Mouse (Mus musculus): ENCODE measurements around the gene Nop10.
"Not testable (repeated sequence)": the region's sequence is repeated elsewhere in the genome, so short reads cannot be mapped to it uniquely, and the experiment has no call there.

The Nop10 gene

DNA sequence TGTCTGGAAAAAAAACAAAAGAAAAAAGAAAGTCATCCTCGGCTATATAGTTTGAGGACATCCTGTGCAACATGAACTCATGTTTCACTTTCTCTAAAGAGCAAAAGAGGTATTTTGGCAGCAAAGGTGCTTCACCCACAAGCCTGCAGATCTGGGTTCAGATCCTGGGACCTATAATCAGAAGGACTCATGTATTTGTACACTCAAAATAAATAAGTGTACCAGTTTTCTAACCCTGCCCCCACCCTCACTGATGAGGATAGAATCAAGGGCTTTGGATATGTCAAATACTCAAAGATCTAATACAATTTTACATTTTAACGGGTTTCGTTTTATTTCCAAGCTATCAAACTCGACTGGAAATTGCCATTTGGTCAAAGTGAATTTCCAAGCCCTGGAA is 2.6 kb downstream of the Nop10 start:
- DNase-seq (ENCODE audit: inconsistent ontology term), result no peak

DNA sequence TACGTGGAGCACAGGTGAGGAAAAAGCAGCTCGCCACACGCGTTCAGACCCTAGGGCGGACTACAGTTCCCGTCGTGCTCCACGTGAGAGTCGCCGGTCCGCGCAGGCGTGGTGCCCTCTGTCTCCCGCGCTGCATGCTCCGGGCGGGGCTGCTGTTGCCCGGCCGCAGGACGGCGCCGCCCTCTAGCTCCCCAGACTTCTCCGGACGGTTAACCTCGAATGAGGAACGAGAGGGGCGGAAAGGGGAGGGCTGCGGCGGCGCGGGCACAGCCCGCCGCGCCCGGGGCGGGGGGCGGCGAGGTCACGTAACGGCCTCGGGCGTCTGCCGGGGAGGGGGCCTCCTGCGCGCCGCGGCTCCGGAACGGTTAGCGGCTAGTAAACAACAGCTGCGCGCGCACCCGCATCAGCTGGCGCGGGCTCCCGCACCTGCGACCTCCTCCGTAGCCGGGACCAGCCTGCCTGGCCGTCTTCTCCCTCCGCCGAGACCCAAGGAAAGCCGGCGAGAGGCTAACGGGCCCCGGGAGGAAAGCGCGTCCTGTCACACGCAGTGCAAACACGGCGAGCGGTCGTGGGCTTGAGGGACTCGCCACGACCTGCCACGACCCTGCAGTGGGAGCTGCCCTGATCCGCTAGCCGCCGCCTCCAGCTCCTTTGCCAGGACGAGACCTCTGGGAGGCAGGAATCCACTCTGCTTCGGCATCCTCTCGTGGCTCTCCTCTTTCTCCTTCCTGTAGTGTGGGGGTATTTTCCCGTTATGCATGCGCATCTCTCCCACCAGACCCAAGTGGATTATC is 3.9 kb downstream of the Nop10 start, which contains the start of gene Slc12a6:
Gene Slc12a6 (plus strand): TSS at position 378 of the 794 bp plus-strand sequence.
- peak; percentile 94 for DNase-seq (ENCODE audit: inconsistent ontology term)

GRCm38 (mm10) chr2:112266242-112266592 is 4.5 kb downstream of the Nop10 start, which contains the start of gene Gm21985:
TSS of gene Gm21985 (plus strand) at chr2:112266314.
- peak; percentile 70 for DNase-seq (ENCODE audit: inconsistent ontology term)

- peak; percentile 26 for DNase-seq (ENCODE audit: inconsistent ontology term)
These were observed 5.1 kb downstream of the Nop10 start for GRCm38 (mm10) chr2:112266780-112267179.

- DNase-seq (ENCODE audit: inconsistent ontology term), result no peak
These were observed 6.0 kb downstream of the Nop10 start for GRCm38 (mm10) chr2:112267547-112268269.

- DNase-seq (ENCODE audit: inconsistent ontology term), result no peak
These were observed 8.3 kb downstream of the Nop10 start for GRCm38 (mm10) chr2:112270011-112270410.

DNA sequence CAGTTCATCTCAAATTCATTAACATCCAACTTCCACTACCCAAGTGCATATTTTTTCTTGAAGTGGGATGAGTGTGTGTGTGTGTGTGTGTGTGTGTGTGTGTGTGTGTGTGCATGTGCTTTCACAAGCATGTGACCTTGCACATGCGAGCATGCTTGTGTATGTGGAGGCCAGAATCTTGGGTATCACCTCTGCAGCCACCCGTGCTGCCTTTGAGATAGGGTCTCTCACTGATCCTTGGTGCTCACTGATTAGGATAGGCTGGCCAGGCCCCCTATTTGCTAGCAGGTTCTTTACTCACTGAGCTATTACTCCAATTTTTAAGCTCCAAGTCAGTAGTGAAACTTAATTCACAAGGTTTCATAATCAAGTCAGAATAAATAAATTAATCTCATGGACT is 11.2 kb downstream of the Nop10 start:
- DNase-seq (ENCODE audit: inconsistent ontology term), result no peak

GRCm38 (mm10) chr2:112273474-112273873 is 11.7 kb downstream of the Nop10 start:
- DNase-seq (ENCODE audit: inconsistent ontology term), result no peak

DNA sequence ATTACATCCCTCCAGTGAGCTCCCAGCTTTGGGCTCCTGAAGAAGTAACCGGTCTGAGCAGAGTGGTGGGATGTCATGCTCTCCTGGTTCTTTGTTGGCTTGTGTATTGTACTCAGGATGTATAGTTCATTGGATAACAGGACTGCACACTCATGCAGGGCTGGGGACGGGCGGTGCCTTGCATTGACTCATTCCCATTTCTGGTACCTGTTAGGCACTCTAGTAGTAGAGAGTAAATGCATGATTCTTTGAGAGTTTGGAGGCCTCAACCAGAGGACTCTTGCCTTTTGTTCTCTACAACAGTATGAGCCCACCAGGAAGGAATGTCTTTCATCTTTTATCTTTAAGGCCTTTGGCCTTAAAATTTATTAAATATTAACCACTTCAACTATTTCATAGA is 15.1 kb downstream of the Nop10 start:
- DNase-seq (ENCODE audit: inconsistent ontology term), result no peak

GRCm38 (mm10) chr2:112282846-112283245 is 21.1 kb downstream of the Nop10 start:
- DNase-seq (ENCODE audit: inconsistent ontology term), result no peak

DNA sequence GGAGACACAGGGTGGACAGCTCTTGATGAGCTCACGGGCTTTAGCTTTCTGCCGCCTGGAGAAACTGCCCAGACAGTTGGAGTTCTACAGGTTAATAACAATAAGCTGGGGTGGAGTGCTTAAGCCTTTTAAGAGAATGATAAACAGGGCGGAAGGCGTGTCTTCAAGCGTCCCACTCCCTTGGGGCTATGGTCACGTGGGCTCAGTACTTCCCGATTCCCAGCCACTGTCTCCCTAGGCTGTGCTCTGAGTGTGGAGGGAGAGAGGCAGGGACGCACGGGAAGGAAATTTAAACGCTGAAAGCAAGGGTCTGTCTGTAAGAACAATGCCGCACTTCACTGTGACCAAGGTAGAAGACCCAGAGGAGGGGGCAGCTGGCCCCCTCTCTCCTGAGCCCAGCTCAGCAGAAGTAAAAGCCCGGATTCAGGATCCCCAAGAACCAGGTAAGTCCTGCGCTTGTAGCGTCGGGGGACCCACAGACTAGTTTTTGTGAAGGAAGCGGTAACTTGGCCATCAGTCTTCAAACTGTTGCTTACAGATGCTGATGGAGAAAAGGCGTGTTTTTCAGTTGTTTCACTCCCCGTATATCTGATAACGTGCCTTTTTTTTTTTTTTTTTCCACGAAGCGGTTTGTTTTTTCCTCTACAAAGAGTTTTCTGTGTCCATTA is 22.8 kb downstream of the Nop10 start:
- DNase-seq (ENCODE audit: inconsistent ontology term), result peak; percentile 56

- DNase-seq (ENCODE audit: inconsistent ontology term), result no peak
These were observed 23.3 kb downstream of the Nop10 start for GRCm38 (mm10) chr2:112285031-112285390.

GRCm38 (mm10) chr2:112286062-112286461 is 24.3 kb downstream of the Nop10 start:
- not testable (repeated sequence) for DNase-seq (ENCODE audit: inconsistent ontology term)

- no peak for DNase-seq (ENCODE audit: inconsistent ontology term)
These were observed 25.3 kb downstream of the Nop10 start for GRCm38 (mm10) chr2:112287059-112287458.

DNA sequence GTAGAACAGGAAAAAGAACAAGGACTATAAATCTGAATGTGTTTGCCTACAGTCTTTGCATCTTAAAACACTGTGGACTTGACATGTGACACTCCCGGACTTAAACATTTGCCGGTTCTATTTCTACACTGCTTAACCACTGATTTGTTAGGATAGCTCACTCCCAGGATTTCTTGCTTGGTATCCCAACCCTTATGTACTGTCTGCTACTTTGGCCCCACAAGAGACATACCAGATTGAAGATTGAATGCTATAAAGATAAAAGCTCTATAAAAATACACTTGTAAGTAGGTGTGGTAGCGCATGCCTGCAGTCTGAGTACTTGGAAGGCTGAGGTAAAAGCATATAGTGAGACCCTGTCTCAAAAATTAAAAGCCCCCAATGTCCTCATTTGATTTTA is 27.8 kb downstream of the Nop10 start:
- DNase-seq (ENCODE audit: inconsistent ontology term), result no peak

- no peak for DNase-seq (ENCODE audit: inconsistent ontology term)
These were observed 31.1 kb downstream of the Nop10 start for GRCm38 (mm10) chr2:112292823-112293222.

DNA sequence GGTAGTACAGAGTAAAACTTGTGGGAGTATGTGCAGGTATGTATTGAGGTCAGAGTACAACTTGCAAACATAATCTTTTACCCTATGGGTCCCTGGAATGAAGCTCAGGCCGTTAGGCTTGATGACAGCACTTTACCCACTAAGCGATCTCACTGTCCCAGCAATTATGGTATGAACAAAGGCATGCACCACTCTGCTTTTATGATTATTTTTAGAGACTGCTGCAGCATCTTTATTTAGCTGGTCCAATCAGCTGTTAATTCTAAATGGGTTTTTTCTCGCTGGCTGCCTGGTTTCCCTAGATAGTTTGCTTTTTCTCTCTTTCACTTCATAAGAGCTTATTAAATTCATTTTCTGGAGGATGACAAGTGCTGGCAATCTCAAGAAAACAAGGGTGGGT is 34.5 kb downstream of the Nop10 start:
- no peak for DNase-seq (ENCODE audit: inconsistent ontology term)

DNA sequence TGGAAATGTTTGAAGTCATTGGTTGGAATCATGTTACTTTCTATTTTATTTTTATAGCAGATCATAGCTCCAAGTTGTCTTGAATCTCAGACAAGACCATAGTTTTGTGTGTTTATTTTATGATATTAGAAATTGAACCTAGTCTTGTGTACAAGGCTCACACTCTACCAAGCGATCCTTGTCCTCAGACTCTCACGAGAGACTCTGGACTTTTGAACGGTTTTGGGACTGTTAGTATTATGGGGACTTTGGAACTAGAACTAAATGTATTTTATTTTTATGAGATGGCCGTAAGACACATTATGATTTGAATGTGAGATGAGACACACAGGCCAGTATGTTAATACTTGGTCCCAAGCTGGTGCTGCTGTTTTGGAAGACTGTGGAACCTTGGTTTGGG is 36.5 kb downstream of the Nop10 start:
- no peak for DNase-seq (ENCODE audit: inconsistent ontology term)

DNA sequence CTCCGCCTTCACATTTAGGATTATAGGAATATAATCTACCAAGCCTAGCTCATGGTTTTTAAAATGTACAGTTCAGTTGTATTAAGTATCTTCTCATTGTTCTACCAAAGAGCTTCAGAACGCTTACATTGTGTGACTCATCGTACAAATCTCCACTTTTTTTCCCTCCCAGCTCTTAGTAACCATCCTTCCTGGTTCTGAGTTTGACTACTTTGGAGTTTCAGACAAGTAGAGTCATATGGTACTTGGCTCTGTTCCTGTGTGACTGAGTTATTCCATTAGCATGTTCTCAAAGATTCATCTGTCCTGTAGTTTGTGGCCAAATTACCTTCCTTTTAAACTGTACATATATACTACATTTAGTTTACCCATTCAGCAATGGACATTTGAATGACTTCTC is 46.9 kb downstream of the Nop10 start:
- DNase-seq (ENCODE audit: inconsistent ontology term), result peak; percentile 58

DNA sequence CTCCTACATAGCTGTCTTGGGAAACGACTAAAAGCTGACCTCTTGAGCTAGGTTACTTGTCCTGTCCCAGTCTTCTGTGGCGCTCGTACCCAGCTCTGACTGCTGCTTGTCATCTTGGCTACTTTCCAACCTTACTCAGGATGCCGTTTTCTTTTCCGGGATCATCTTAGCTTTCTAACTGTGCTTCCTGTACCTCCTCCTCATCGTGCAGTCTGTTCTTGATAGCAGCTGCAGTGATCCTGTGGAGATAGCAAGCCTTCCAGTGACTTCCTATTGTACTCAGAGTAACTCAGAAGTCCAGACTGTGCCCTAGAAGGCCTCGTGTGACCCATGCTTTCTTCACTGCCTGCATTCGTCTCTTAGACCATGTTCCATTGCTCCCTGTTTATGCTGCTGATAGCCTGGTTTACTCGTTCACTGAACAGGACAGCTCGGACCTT is 47.5 kb downstream of the Nop10 start:
- DNase-seq (ENCODE audit: inconsistent ontology term), result no peak

Measured in Muller cell, postnatal 12 days (primary cell).